ENCODE assay signal across 8 mouse cellular contexts in the genomic region with DNA sequence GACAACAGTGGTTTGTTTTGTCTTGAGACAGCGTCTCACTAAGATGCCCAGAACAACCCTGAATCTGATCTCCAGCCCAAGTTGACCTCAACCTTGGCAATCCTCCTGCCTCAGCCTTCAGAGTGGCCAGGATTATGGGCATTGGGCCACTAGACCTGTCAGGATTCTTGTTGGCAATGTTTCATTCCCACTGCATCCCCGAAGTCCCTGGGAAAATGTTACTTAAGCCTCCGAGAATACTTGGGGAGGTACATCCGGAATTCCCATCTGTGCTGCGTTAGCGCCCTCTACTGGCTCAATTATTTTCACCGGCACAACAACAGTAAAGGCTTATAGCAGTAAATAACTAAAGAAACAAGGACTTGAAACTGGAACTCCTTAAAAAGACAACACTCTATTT.
DNase-seq lines count a peak whose midpoint lies in the region; ATAC-seq and TF ChIP-seq lines count a peak whose summit lies in the region.

No protein-coding gene starts in this region.

- no peak overlapping the region for H3K4me3 ChIP-seq in neural tube, embryonic 15.5 days (replicated peaks)
- no peak overlapping the region for H3K4me3 ChIP-seq in limb, embryonic 14.5 days (replicated peaks; ENCODE audit: low read length)

- H3K27me3 ChIP-seq in neural tube, embryonic 15.5 days (replicated peaks), result peaks cover 20% of the 10 kb centered on the region
- H3K27me3 ChIP-seq in limb, embryonic 14.5 days (ENCODE audit: control insufficient read depth, insufficient read depth, low read length), result no peaks in the 10 kb centered on the region

- DNase-seq in neural tube, embryonic 10.5 days (ENCODE audit: extremely low spot score, low spot score), result peak; percentile 78
- DNase-seq in cerebellum, adult 11 months, result peak; percentile 64
- peak; percentile 83 for DNase-seq in kidney, adult 9 months
- DNase-seq in limb, embryonic 14.5 days (ENCODE audit: low spot score), result peak; percentile 50
- peak; percentile 86 for DNase-seq in retina, postnatal 1 day
- DNase-seq in urinary bladder, postnatal 10 days (ENCODE audit: low spot score), result peak; percentile 29

- TF ChIP-seq POLR2A in limb, embryonic 14.5 days (IDR thresholded peaks at IDR 0.05; ENCODE audit: borderline replicate concordance, extremely low read depth, insufficient read depth, insufficient read length), result no peak

- H3K27ac ChIP-seq in neural tube, embryonic 15.5 days (replicated peaks), result no peak overlapping the region
- no peak overlapping the region for H3K27ac ChIP-seq in limb, embryonic 14.5 days (replicated peaks; ENCODE audit: low read depth, low read length)

- ATAC-seq in neural tube, embryonic 15.5 days (ENCODE audit: low FRiP score), result no peak
- ATAC-seq in frontal cortex, adult (ENCODE audit: low TSS enrichment), result peak; percentile 73
- ATAC-seq in limb, embryonic 14.5 days (ENCODE audit: low FRiP score, low read depth), result no peak

- no peaks in the 10 kb centered on the region for H3K9me3 ChIP-seq in neural tube, embryonic 15.5 days (replicated peaks)
- H3K9me3 ChIP-seq in limb, embryonic 14.5 days (ENCODE audit: control insufficient read depth, low read length), result no peaks in the 10 kb centered on the region

- H3K4me2 ChIP-seq in neural tube, embryonic 15.5 days, result no peak overlapping the region
- no peak overlapping the region for H3K4me2 ChIP-seq in limb, embryonic 14.5 days (replicated peaks; ENCODE audit: low read depth, low read length, severe bottlenecking)

- WGBS in neural tube, embryonic 15.5 days, result 15% methylated on average over 7 of the region's 7 CpGs
- WGBS in limb, embryonic 14.5 days, result 17% methylated on average over 7 of the region's 7 CpGs

- no peak overlapping the region for H3K9ac ChIP-seq in neural tube, embryonic 15.5 days (replicated peaks)
- no peak overlapping the region for H3K9ac ChIP-seq in limb, embryonic 14.5 days (ENCODE audit: low read depth, low read length, severe bottlenecking)

- no peaks in the 10 kb centered on the region for H3K4me1 ChIP-seq in neural tube, embryonic 15.5 days
- no peaks in the 10 kb centered on the region for H3K4me1 ChIP-seq in limb, embryonic 14.5 days (ENCODE audit: control insufficient read depth, insufficient read depth, low read length)

- no peaks in the 10 kb centered on the region for H3K36me3 ChIP-seq in neural tube, embryonic 15.5 days
- no peaks in the 10 kb centered on the region for H3K36me3 ChIP-seq in limb, embryonic 14.5 days (ENCODE audit: control insufficient read depth, insufficient read depth, low read length)

Comparison
In these comparisons a context has a peak if more than half of its experiments do, and no peak if none do; other contexts are left out.
1. DNase-seq: peak in every context shown above with its lines; median percentile 86 in retina, postnatal 1 day; 83 in kidney, adult 9 months; 78 in neural tube, embryonic 10.5 days; 64 in cerebellum, adult 11 months; 50 in limb, embryonic 14.5 days; 29 in urinary bladder, postnatal 10 days.